17 mouse cellular contexts compared by ENCODE assay signal in the genomic region with DNA sequence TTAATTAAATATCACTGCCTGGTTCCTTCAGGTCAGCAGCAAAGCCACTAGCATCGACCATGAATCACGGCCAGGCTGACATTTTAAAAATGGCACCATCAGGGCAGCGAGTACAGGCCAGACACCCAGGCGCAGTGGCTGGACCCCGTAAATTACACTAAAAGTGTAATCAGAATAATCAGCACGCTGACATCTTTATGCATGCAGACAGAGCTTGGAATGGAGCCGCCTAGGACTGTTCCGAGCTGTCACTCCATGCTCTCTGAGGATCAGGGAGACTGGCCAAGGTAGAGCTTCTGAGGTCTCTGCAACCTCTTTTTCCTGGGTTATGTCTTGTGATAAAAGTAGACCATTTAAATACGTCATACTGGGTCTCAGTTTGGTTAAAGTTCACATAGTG.
"Had no signal": no experiment of that assay in that cellular context is flagged by ENCODE, and none has a peak within 500 bp of the region (broad histone marks: within the 10 kb centered on the region; RNA-seq: fewer than 3 reads in every experiment).

No protein-coding gene starts in this region.

- ATAC-seq: intestine, postnatal 0 days; liver, postnatal 0 days; lung, postnatal 0 days; midbrain, embryonic 15.5 days had no signal

- H3K27ac ChIP-seq: layer of hippocampus, adult 2 months; liver, embryonic 14.5 days; macrophage; midbrain, embryonic 15.5 days; stomach, embryonic 15.5 days had no signal

- H3K27me3 ChIP-seq: midbrain, embryonic 15.5 days; stomach, embryonic 15.5 days had no signal

- H3K9me3 ChIP-seq: midbrain, embryonic 12.5 days; midbrain, embryonic 15.5 days; stomach, embryonic 15.5 days had no signal

- H3K4me1 ChIP-seq: midbrain, embryonic 15.5 days; stomach, embryonic 15.5 days had no signal

- H3K4me2 ChIP-seq: lung, embryonic 14.5 days; midbrain, embryonic 12.5 days; midbrain, embryonic 15.5 days; stomach, embryonic 15.5 days had no signal

- H3K36me3 ChIP-seq: midbrain, embryonic 12.5 days; midbrain, embryonic 15.5 days; stomach, embryonic 15.5 days had no signal

- H3K4me3 ChIP-seq: layer of hippocampus, adult 2 months; midbrain, embryonic 12.5 days; midbrain, embryonic 15.5 days; stomach, embryonic 15.5 days had no signal

- DNase-seq: kidney, adult 8-10 months; kidney, postnatal 14 days; layer of hippocampus, adult 9-11 months; left cerebral cortex, postnatal 4 days; liver, postnatal 0 days; lung, embryonic 14.5 days; right cerebral cortex, postnatal 25 days; spleen, adult 18-20 months; thymus, postnatal 25 days had no signal

- H3K9ac ChIP-seq: liver, embryonic 14.5 days; liver, postnatal 0 days; lung, embryonic 14.5 days; midbrain, embryonic 12.5 days; midbrain, embryonic 15.5 days; stomach, embryonic 15.5 days had no signal
